Mouse (Mus musculus): ENCODE results near the gene Nfyc. TPM values are rescaled to one million over a fixed set of nuclear protein-coding genes. Genes with fewer than 3 reads are reported as not detected.
A peak's percentile ranks its signal among the peaks of the same experiment; 100 is the strongest.

Nfyc gene
- polyA plus RNA-seq, 1 experiment from 2014 or later = 83.0 TPM

GRCm38 (mm10) chr4:120727842-120728241 lies 103.5 kb downstream of the Nfyc start:
- Histone ChIP-seq H3K27ac (replicated peaks) (no peak overlapping the region), H3K36me3 (no peaks in the 10 kb centered on the region), H3K9ac (replicated peaks) (no peak overlapping the region), H3K27me3 (replicated peaks) (peaks cover 24% of the 10 kb centered on the region), H3K4me2 (no peak overlapping the region), H3K4me1 (peaks cover 15% of the 10 kb centered on the region), H3K9me3 (replicated peaks) (no peaks in the 10 kb centered on the region), H3K4me3 (replicated peaks) (no peak overlapping the region)
- no peak for ATAC-seq (ENCODE audit: low FRiP score)
- WGBS = 87% methylated on average over 11 of the region's 11 CpGs

GRCm38 (mm10) chr4:120726174-120726573 lies 105.2 kb downstream of the Nfyc start:
- 59% methylated on average over 4 of the region's 4 CpGs for WGBS
- H3K9ac ChIP-seq (replicated peaks) = no peak overlapping the region
- no peaks in the 10 kb centered on the region for H3K9me3 ChIP-seq (replicated peaks)
- peaks cover 11% of the 10 kb centered on the region; the same call in 1 of the 2 replicates for H3K27me3 ChIP-seq (replicated peaks)
- no peak overlapping the region for H3K4me3 ChIP-seq (replicated peaks)
- no peaks in the 10 kb centered on the region for H3K36me3 ChIP-seq
- ATAC-seq (ENCODE audit: low FRiP score) = no peak
- no peak overlapping the region for H3K4me2 ChIP-seq
- no peak overlapping the region for H3K27ac ChIP-seq (replicated peaks)
- peaks cover 7% of the 10 kb centered on the region for H3K4me1 ChIP-seq

GRCm38 (mm10) chr4:120725516-120726090 lies 105.8 kb downstream of the Nfyc start:
- Histone ChIP-seq H3K4me2 (no peak overlapping the region), H3K36me3 (no peaks in the 10 kb centered on the region), H3K9ac (replicated peaks) (no peak overlapping the region), H3K4me1 (peaks cover 2% of the 10 kb centered on the region; the same call in 1 of the 2 replicates), H3K27ac (replicated peaks) (no peak overlapping the region), H3K4me3 (replicated peaks) (no peak overlapping the region), H3K9me3 (replicated peaks) (no peaks in the 10 kb centered on the region), H3K27me3 (replicated peaks) (peaks cover 11% of the 10 kb centered on the region; the same call in 1 of the 2 replicates)
- ATAC-seq (ENCODE audit: low FRiP score) = no peak
- 52% methylated on average over 5 of the region's 5 CpGs for WGBS

GRCm38 (mm10) chr4:120721574-120721973 lies 109.8 kb downstream of the Nfyc start:
- Histone ChIP-seq H3K4me2 (no peak overlapping the region), H3K27me3 (replicated peaks) (peaks cover 9% of the 10 kb centered on the region; the same call in 1 of the 2 replicates), H3K9me3 (replicated peaks) (no peaks in the 10 kb centered on the region), H3K4me3 (replicated peaks) (no peak overlapping the region), H3K27ac (replicated peaks) (no peak overlapping the region), H3K9ac (replicated peaks) (no peak overlapping the region), H3K36me3 (no peaks in the 10 kb centered on the region), H3K4me1 (peaks cover 3% of the 10 kb centered on the region)
- 57% methylated on average over 2 of the region's 2 CpGs for WGBS
- ATAC-seq (ENCODE audit: low FRiP score) = no peak

GRCm38 (mm10) chr4:120719152-120719551 lies 112.2 kb downstream of the Nfyc start:
- H3K36me3 ChIP-seq = no peaks in the 10 kb centered on the region
- H3K27ac ChIP-seq (replicated peaks) = no peak overlapping the region

GRCm38 (mm10) chr4:120717591-120717990 lies 113.8 kb downstream of the Nfyc start:
- Histone ChIP-seq H3K9me3 (replicated peaks) (no peaks in the 10 kb centered on the region), H3K4me2 (no peak overlapping the region), H3K27ac (replicated peaks) (no peak overlapping the region), H3K9ac (replicated peaks) (no peak overlapping the region), H3K4me3 (replicated peaks) (no peak overlapping the region), H3K27me3 (replicated peaks) (peaks cover 9% of the 10 kb centered on the region; the same call in 1 of the 2 replicates), H3K36me3 (no peaks in the 10 kb centered on the region), H3K4me1 (peaks cover 23% of the 10 kb centered on the region)
- WGBS = 67% methylated on average over 8 of the region's 8 CpGs
- no peak for ATAC-seq (ENCODE audit: low FRiP score)

More at GRCm38 (mm10) chr4:120719152-120719551, 112.2 kb downstream of the Nfyc start:
- ATAC-seq (ENCODE audit: low FRiP score) = no peak
- Histone ChIP-seq H3K4me3 (replicated peaks) (no peak overlapping the region), H3K4me1 (peaks cover 16% of the 10 kb centered on the region), H3K9ac (replicated peaks) (no peak overlapping the region), H3K9me3 (replicated peaks) (no peaks in the 10 kb centered on the region), H3K27me3 (replicated peaks) (peaks cover 9% of the 10 kb centered on the region; the same call in 1 of the 2 replicates), H3K4me2 (no peak overlapping the region)
- 39% methylated on average over 5 of the region's 5 CpGs for WGBS

GRCm38 (mm10) chr4:120716765-120717164 lies 114.6 kb downstream of the Nfyc start:
- peak overlapping the region; percentile 74 for H3K4me2 ChIP-seq
- peaks cover 30% of the 10 kb centered on the region for H3K4me1 ChIP-seq
- peaks cover 9% of the 10 kb centered on the region; the same call in 1 of the 2 replicates for H3K27me3 ChIP-seq (replicated peaks)
- no peaks in the 10 kb centered on the region for H3K9me3 ChIP-seq (replicated peaks)
- H3K27ac ChIP-seq (replicated peaks) = no peak overlapping the region
- peak overlapping the region; percentile 38 for H3K9ac ChIP-seq (replicated peaks)
- no peaks in the 10 kb centered on the region for H3K36me3 ChIP-seq
- H3K4me3 ChIP-seq (replicated peaks) = peak overlapping the region; percentile 42
- no peak for ATAC-seq (ENCODE audit: low FRiP score)
- WGBS = 27% methylated on average over 12 of the region's 12 CpGs

- Histone ChIP-seq H3K4me3 (replicated peaks) (peak overlapping the region; percentile 42), H3K36me3 (no peaks in the 10 kb centered on the region), H3K27ac (replicated peaks) (no peak overlapping the region), H3K4me2 (peak overlapping the region; percentile 74), H3K4me1 (peaks cover 30% of the 10 kb centered on the region), H3K9me3 (replicated peaks) (no peaks in the 10 kb centered on the region), H3K9ac (replicated peaks) (peak overlapping the region; percentile 38), H3K27me3 (replicated peaks) (peaks cover 9% of the 10 kb centered on the region; the same call in 1 of the 2 replicates)
- WGBS = 4% methylated on average over 12 of the region's 12 CpGs
- peak; percentile 82 for ATAC-seq (ENCODE audit: low FRiP score)
Observed at GRCm38 (mm10) chr4:120716141-120716571, 115.2 kb downstream of the Nfyc start.

GRCm38 (mm10) chr4:120713856-120714497 lies 117.4 kb downstream of the Nfyc start:
- Histone ChIP-seq H3K27ac (replicated peaks) (no peak overlapping the region), H3K36me3 (no peaks in the 10 kb centered on the region)

GRCm38 (mm10) chr4:120713021-120713420 lies 118.4 kb downstream of the Nfyc start:
- H3K4me1 ChIP-seq = peaks cover 30% of the 10 kb centered on the region
- H3K4me3 ChIP-seq (replicated peaks) = no peak overlapping the region
- H3K27me3 ChIP-seq (replicated peaks) = peaks cover 7% of the 10 kb centered on the region; the same call in 1 of the 2 replicates
- no peaks in the 10 kb centered on the region for H3K36me3 ChIP-seq
- H3K4me2 ChIP-seq = no peak overlapping the region
- H3K27ac ChIP-seq (replicated peaks) = no peak overlapping the region
- 87% methylated on average over 6 of the region's 6 CpGs for WGBS
- H3K9me3 ChIP-seq (replicated peaks) = no peaks in the 10 kb centered on the region
- no peak for ATAC-seq (ENCODE audit: low FRiP score)
- H3K9ac ChIP-seq (replicated peaks) = no peak overlapping the region

More at GRCm38 (mm10) chr4:120713856-120714497, 117.4 kb downstream of the Nfyc start:
- Histone ChIP-seq H3K4me2 (no peak overlapping the region), H3K9ac (replicated peaks) (no peak overlapping the region), H3K4me1 (peaks cover 30% of the 10 kb centered on the region), H3K4me3 (replicated peaks) (no peak overlapping the region), H3K27me3 (replicated peaks) (peaks cover 8% of the 10 kb centered on the region; the same call in 1 of the 2 replicates), H3K9me3 (replicated peaks) (no peaks in the 10 kb centered on the region)
- no peak for ATAC-seq (ENCODE audit: low FRiP score)
- 57% methylated on average over 6 of the region's 6 CpGs for WGBS

- ATAC-seq (ENCODE audit: low FRiP score) = no peak
- H3K27me3 ChIP-seq (replicated peaks) = 0 out of 2 replicates have a peak, but pooled peaks cover 4% of the 10 kb centered on the region
- H3K4me2 ChIP-seq = no peak overlapping the region
- H3K4me1 ChIP-seq = peaks cover 30% of the 10 kb centered on the region
- no peaks in the 10 kb centered on the region for H3K9me3 ChIP-seq (replicated peaks)
- H3K27ac ChIP-seq (replicated peaks) = no peak overlapping the region
- H3K4me3 ChIP-seq (replicated peaks) = no peak overlapping the region
- 54% methylated on average over 12 of the region's 12 CpGs for WGBS
- no peaks in the 10 kb centered on the region for H3K36me3 ChIP-seq
- no peak overlapping the region for H3K9ac ChIP-seq (replicated peaks)
Observed at GRCm38 (mm10) chr4:120712236-120712635, 119.1 kb downstream of the Nfyc start.

All from neural tube, embryonic 15.5 days (tissue).